Mouse (Mus musculus): ENCODE measurements around the gene Cdh15.

Cdh15 gene

DNA sequence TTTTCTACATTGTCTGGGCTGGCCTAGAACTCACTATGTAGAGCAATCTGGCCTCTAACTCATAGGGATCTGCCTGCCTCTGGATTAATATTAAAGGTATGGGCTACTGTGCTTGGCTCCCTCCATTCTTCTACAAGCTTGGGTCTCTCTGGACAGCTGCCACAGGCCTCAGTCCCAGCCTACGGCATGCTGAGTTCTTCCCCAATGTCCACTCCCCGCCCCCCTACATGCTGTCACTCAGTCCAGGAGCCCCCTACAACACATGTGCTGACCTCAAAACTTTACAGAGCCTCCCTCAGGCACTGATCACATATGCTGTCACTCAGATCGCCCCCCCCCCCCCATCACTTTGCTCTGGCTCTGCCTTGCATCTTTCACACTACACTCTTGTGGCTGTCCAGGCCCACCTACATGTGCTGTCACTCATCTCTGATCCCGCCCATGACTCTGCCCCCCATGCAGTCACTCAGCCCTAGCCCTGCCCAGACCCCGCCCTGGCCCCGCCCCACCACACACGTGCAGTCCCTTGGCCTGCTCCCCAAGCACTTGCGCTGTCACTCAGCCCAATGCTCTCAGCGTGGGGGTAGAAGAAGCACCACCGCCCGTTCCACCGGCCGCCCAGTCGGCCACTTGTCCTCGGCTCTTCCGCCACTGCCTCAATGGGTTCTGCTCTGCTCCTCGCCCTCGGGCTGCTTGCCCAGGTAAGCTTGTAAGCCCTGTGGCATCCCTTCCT, at the start of gene Cdh15:
Gene Cdh15, plus strand, starts transcription at position 138 of the 733 bp plus-strand sequence.
- DNase-seq (ENCODE audit: low spot score), result peak; percentile 36

- DNase-seq (ENCODE audit: low spot score), result no peak
Observed at GRCm38 (mm10) chr8:122803906-122804761, 43.6 kb upstream of the Cdh15 start.

GRCm38 (mm10) chr8:122805349-122805748, 42.4 kb upstream of the Cdh15 start:
- no peak for DNase-seq (ENCODE audit: low spot score)

DNA sequence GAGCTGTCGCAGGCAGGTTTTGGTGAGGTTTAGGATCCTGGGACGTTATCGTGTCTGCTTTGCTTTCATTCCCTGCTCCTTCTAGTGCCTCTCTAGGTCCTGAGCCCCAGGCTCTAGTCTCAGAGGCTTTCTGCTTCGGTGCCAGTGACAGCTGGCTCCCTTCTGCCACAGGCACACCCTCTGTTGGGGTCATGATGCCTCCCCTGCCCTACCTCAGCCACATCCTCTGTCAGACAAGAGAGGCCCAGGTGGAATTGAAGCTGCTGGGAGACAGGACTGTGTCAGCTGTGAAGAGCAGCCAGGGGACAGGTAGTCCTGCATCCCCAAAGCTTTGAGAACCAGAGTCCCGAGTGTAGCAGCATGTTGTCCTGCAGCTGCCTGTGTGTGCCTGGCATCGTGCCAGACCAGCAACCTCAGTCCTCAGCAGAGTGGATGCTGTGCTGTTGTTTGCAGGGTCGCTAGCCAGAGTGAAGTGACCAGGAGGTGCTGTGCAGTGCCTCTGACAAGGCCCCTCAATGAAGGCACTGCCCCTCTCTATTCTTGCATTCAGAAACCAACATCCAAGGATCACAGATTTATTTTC, 40.7 kb upstream of the Cdh15 start:
- DNase-seq (ENCODE audit: low spot score), result no peak

DNA sequence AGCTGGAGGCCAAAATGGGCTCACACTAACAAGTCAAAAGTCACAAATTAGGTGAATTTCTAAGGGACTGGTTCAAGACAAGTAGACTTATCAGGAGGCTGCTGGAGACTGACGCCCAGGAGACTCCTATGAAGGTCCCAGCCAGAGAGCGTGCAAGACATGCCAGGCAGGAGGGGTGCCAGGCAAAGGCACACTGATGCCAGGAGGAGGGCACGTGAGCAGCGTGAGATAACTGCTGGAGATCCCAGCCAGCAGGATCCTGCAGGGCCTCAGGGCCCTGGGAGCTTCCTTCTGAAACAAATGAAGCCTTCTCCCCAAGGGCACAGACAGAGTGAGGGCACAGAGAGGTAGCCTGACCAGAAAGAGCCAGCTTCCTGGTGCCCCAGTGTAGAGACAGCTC, 39.9 kb upstream of the Cdh15 start:
- no peak for DNase-seq (ENCODE audit: low spot score)

DNA sequence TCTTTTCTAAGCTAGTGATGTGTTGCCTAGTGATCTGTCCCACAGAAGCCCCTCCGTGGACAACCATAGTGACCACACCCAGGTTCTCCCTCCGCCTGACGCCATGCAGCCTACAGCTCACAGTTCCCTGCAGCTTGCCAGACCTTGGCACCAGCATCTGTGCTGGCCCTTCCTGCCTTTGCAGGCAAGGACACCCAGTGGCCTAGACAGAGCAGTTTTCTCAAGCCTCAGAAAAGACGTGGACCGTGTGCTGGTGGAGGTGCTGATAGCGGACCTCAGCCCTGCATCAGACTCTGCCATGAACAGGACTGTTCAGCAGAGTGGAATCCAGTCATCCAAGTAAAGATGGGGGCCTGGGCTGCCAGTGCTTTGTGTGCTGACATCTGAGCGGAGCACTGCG, 37.4 kb upstream of the Cdh15 start:
- no peak for DNase-seq (ENCODE audit: low spot score)

- no peak for DNase-seq (ENCODE audit: low spot score)
Observed at GRCm38 (mm10) chr8:122811870-122812494, 35.8 kb upstream of the Cdh15 start.

DNA sequence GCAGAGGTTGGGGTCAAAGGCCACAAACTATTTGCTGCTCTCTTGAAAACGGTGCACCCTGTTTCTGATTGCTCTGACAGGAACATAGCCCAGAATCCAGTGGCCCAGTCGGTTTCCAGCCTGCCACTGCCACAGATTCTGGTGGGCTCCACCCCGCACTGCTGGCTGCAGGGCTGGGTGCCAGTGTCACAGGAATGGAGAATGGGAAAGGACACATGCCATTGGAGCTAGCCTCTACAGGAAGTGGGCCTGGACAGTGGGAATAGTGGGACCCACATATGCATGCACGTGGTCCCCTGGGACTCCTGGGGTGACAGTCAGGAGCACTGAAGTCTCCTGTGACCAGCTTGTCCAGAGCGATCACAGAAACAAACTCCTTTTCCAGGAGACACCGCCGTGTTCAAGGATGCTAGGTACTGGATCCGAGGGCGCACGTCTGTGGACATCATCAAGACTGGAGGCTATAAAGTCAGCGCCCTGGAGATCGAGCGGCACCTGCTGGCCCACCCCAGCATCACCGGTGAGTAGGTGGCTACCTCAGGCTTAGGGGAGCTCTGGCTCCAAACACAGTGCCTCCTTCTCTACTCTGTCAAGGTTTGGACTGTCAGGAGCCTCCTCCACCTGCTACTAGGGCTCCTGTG, 35.0 kb upstream of the Cdh15 start:
- no peak for DNase-seq (ENCODE audit: low spot score)

GRCm38 (mm10) chr8:122814608-122815007, 33.2 kb upstream of the Cdh15 start:
- DNase-seq (ENCODE audit: low spot score), result no peak

GRCm38 (mm10) chr8:122816965-122817364, 30.8 kb upstream of the Cdh15 start:
- no peak for DNase-seq (ENCODE audit: low spot score)

- no peak for DNase-seq (ENCODE audit: low spot score)
Observed at GRCm38 (mm10) chr8:122817724-122818496, 29.9 kb upstream of the Cdh15 start.

DNA sequence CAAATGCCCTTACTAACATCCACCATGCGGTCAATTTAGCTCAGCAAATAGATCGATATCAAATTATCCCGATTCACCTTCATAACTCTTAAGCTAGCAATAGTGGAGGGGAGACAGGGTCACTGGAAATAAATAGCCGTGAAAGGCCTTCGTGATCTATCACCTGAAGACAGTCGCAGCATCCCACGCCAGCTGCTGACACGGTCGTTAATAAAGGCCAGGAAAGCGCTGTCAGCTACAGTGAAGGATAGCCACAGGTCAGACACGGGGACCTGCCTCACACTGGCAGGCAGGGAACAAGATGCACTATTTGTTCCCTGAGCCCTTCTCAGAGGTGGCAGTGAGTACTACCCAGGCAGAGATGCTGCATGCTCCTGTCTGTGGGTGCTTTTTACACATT, 28.0 kb upstream of the Cdh15 start:
- no peak for DNase-seq (ENCODE audit: low spot score)

- no peak for DNase-seq (ENCODE audit: low spot score)
Observed at GRCm38 (mm10) chr8:122824571-122824970, 23.2 kb upstream of the Cdh15 start.

GRCm38 (mm10) chr8:122824986-122825385, 22.8 kb upstream of the Cdh15 start:
- DNase-seq (ENCODE audit: low spot score), result no peak

GRCm38 (mm10) chr8:122825408-122825807, 22.4 kb upstream of the Cdh15 start:
- DNase-seq (ENCODE audit: low spot score), result no peak

DNA sequence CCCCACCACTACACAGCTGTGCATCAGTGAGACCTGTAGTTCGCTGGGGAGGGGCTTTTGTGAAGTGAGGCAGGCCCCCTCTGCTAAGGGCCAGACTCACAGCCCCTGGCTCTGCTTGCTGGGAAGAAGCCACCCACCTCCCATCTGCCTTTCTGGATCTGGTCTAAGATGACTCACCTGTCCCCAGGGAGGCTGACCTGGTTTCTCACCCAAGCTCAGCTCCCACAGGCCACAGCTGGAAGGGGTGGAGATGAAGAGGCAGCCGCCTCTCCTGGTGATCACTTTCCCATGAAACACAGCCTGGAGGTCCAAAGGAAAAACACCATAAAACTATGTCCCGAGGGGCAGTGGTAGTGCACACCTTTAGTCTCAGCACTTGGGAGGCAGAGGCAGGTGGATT, 18.4 kb upstream of the Cdh15 start:
- DNase-seq (ENCODE audit: low spot score), result no peak

DNA sequence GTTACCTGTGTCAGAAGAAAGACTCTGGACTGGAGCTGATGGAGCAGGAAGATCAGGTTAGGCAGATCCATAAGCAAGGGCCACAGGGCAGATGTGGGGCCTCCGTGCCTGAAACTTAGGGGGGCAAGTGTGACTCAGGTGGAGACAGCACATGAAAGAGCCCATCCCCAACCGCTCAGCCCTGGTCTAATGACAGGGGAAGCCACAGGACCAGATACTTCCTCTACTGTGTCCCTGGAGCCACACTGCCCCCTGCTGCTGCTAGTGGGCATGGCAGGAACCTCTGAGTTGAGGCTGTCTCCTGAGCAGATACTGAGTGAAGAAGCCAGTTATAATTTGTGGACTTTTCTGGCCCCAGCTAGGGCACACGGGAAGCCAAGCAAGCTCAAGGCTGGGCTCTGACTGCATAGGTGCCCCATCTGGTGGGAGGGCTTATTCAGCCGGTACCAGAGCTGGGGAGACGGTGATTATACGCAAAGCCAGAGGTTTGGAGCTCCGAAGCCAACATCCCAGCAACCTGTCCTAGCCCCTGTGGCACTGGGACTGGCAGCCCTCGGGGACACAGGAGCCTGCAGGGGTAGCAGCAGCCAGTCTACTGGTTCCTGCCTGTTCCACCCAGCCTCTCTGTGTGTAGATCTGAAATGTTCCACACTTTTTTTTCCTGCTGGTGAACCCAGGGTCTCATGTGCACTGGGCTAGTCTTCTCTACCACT, 17.3 kb upstream of the Cdh15 start:
- DNase-seq (ENCODE audit: low spot score), result peak; percentile 90

- no peak for DNase-seq (ENCODE audit: low spot score)
Observed at GRCm38 (mm10) chr8:122834416-122834815, 13.3 kb upstream of the Cdh15 start.

DNA sequence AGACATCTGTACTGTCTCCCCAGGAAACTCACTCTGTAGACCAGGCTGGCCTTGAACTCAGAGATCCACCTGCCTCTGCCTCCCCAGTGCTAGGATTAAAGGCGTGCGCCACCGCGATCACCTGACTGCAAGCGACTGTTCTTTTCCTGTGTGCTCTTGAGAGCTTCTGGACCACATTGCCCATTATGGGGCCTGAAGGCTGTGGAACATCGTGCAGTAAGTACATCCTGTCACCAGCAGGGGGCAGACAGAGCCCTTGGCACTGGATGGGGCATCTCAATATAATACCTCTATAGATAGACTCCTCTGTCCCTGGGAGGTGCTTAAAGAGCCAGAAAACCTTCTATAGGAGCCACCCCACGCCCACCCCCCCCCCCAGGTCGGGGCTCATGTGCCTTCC, 12.8 kb upstream of the Cdh15 start:
- DNase-seq (ENCODE audit: low spot score), result peak; percentile 74

DNA sequence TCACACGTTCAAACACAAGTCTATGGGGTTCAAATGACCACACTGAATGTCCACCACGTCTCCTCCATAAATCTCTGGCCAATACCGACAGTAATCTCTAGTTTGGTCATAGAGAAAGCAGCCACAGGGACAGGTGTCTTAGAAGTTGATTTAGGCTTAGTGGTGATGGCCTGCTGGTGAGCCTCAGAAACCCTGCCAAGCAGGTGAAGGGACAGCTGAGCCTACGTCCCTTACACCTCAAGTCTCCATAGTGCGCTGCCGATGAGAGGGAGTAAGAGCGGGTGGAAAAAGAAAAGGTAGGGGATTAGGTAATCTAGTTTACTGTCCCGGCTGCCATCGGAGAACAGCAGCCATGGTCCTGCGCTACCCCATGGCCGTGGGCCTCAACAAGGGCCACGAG, 11.6 kb upstream of the Cdh15 start:
- DNase-seq (ENCODE audit: low spot score), result no peak

DNA sequence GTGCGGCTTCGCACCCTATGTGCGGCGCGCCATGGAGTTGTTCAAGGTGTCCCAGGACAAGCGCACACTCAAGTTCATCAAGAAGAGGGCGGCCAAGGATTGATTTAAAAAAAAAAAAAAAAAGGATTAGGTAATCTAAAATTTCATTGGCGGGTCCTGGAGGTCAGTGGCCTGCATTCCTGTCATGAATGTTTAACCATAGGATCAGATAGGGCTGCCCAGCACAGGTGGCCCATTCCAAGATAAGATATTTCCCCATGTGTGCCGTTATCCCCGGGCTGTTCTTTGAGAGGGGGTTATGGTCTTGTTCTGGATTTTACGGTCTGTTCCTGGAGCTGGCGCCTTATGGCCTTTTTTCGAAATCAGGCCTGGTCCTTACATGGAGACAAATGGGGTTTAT, 11.1 kb upstream of the Cdh15 start:
- no peak for DNase-seq (ENCODE audit: low spot score)

Measured in lung, postnatal 25 days (tissue).